Mouse (Mus musculus) hindbrain, embryonic 10.5 days (tissue): Measurements from ENCODE around the gene Pdcd1lg2. TPM values are rescaled to one million over a fixed set of nuclear protein-coding genes. Genes with fewer than 3 reads are reported as not detected.
"Not testable (repeated sequence)": the region's sequence is repeated elsewhere in the genome, so short reads cannot be mapped to it uniquely, and the experiment has no call there.

Experiments used
- DNase-seq: peaks from one replicate; pipeline ENCODE4 v3.0.0-alpha.2; 2017; ENCODE audit warnings: low spot score
- H3K27ac ChIP-seq: fragments of 300-500 bp; sonication (generic); 2 replicates; pipeline ENCODE4 v1.5.1; 2016; ENCODE audit warnings: mild to moderate bottlenecking, moderate library complexity
- H3K27me3 ChIP-seq: fragments of 300-500 bp; sonication (generic); 2 replicates; pipeline ENCODE4 v1.6.1; 2016; ENCODE audit warnings: mild to moderate bottlenecking; ENCODE audit not compliant: poor library complexity, insufficient read depth, severe bottlenecking
- H3K36me3 ChIP-seq: fragments of 300-500 bp; sonication (generic); 2 replicates; pipeline ENCODE4 v1.6.1; 2016; ENCODE audit warnings: mild to moderate bottlenecking, moderate library complexity
- H3K4me1 ChIP-seq: fragments of 300-500 bp; sonication (generic); replicated peaks from 2 replicates; pipeline ENCODE4 v1.6.1; 2016; ENCODE audit warnings: mild to moderate bottlenecking
- H3K4me3 ChIP-seq: fragments of 300-500 bp; sonication (generic); 2 replicates; pipeline ENCODE4 v1.5.1; 2016; ENCODE audit warnings: mild to moderate bottlenecking, moderate library complexity
- H3K9me3 ChIP-seq: fragments of 300-500 bp; sonication (generic); 2 replicates; pipeline ENCODE4 v1.6.1; 2016; ENCODE audit warnings: mild to moderate bottlenecking, moderate library complexity
- WGBS: fragments of 180-500 bp; shearing (Covaris S2); methylation state at CpG from one replicate; pipeline ENCODE4 v1.1.7; 2016; 5-methylcytosine and 5-hydroxymethylcytosine counted together
- polyA plus RNA-seq: library from polyadenylated mRNA; unstranded; fragments of >200 nt; fragmentation: Nextera tagmentation; extraction: Ambion mirVana; gene quantifications from 2 replicates; pipeline ENCODE4 v1.2.1, GENCODE M21; 2016

The Pdcd1lg2 gene
- polyA plus RNA-seq, 1 experiment from 2014 or later: not detected

GRCm38 (mm10) chr19:29412476-29413420 lies 2.0 kb downstream of the Pdcd1lg2 start:
- H3K36me3 ChIP-seq: no peaks in the 10 kb centered on the region
- no peak for DNase-seq
- WGBS: 75% methylated on average over 6 of the region's 6 CpGs
- peaks cover 6% of the 10 kb centered on the region; the same call in 1 of the 2 replicates for H3K4me1 ChIP-seq
- H3K27ac ChIP-seq: no peak overlapping the region
- no peaks in the 10 kb centered on the region for H3K27me3 ChIP-seq
- no peaks in the 10 kb centered on the region for H3K9me3 ChIP-seq
- H3K4me3 ChIP-seq: no peak overlapping the region

GRCm38 (mm10) chr19:29414513-29414912 lies 3.8 kb downstream of the Pdcd1lg2 start:
- H3K9me3 ChIP-seq: no peaks in the 10 kb centered on the region
- H3K4me3 ChIP-seq: no peak overlapping the region
- no peaks in the 10 kb centered on the region for H3K27me3 ChIP-seq
- DNase-seq: no peak
- WGBS: 85% methylated on average over 3 of the region's 3 CpGs
- no peak overlapping the region for H3K27ac ChIP-seq
- no peaks in the 10 kb centered on the region for H3K36me3 ChIP-seq
- 0 out of 2 replicates have a peak, but pooled peaks cover 7% of the 10 kb centered on the region for H3K4me1 ChIP-seq

GRCm38 (mm10) chr19:29414917-29415316 lies 4.2 kb downstream of the Pdcd1lg2 start:
- H3K27me3 ChIP-seq, H3K36me3 ChIP-seq, DNase-seq, H3K4me1 ChIP-seq, H3K9me3 ChIP-seq, H3K27ac ChIP-seq, H3K4me3 ChIP-seq: not testable (repeated sequence)

- Histone ChIP-seq H3K36me3 (no peaks in the 10 kb centered on the region), H3K27ac (no peak overlapping the region), H3K9me3 (no peaks in the 10 kb centered on the region), H3K27me3 (no peaks in the 10 kb centered on the region), H3K4me1 (0 out of 2 replicates have a peak, but pooled peaks cover 11% of the 10 kb centered on the region), H3K4me3 (no peak overlapping the region)
- 83% methylated on average over 3 of the region's 3 CpGs for WGBS
- no peak for DNase-seq
Observed at GRCm38 (mm10) chr19:29416393-29416902, 5.7 kb downstream of the Pdcd1lg2 start.

- no peaks in the 10 kb centered on the region for H3K36me3 ChIP-seq
- no peak for DNase-seq
- no peak overlapping the region for H3K4me3 ChIP-seq
- H3K27ac ChIP-seq: no peak overlapping the region
- H3K4me1 ChIP-seq: 0 out of 2 replicates have a peak, but pooled peaks cover 14% of the 10 kb centered on the region
- WGBS: 77% methylated on average over 2 of the region's 2 CpGs
- no peaks in the 10 kb centered on the region for H3K27me3 ChIP-seq
- H3K9me3 ChIP-seq: no peaks in the 10 kb centered on the region
Observed at GRCm38 (mm10) chr19:29417188-29417587, 6.5 kb downstream of the Pdcd1lg2 start.

- no peak for DNase-seq
- Histone ChIP-seq H3K9me3 (no peaks in the 10 kb centered on the region), H3K36me3 (no peaks in the 10 kb centered on the region), H3K27ac (no peak overlapping the region), H3K4me1 (0 out of 2 replicates have a peak, but pooled peaks cover 14% of the 10 kb centered on the region), H3K4me3 (no peak overlapping the region), H3K27me3 (no peaks in the 10 kb centered on the region)
- WGBS: 89% methylated on average over 2 of the region's 2 CpGs
Observed at GRCm38 (mm10) chr19:29417894-29418293, 7.2 kb downstream of the Pdcd1lg2 start.

DNA sequence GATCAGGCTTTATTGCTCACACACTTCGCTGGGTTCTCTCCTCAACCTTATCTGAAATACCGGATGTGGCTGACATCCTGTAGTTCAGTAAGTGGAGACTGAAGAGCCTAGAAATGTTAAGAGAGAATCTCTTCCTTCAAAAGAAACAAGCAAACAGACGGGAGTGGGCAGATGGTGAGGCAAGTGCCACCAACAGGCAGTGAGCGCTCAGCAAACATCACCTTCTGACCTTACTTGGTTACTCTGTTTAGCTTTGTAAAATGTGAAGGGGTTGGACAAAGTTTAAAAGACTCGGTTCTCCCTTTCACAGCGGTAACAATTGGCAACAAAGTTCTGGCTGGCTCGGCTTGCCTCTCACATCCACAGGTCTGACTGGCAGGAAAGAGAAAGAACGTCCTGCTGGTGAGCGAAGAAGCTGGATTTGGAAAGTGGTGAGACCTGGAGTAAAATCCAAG lies 8.0 kb downstream of the Pdcd1lg2 start:
- 32% methylated on average over 9 of the region's 9 CpGs for WGBS
- H3K36me3 ChIP-seq: no peaks in the 10 kb centered on the region
- DNase-seq: no peak
- H3K27ac ChIP-seq: no peak overlapping the region
- H3K9me3 ChIP-seq: no peaks in the 10 kb centered on the region
- H3K4me3 ChIP-seq: no peak overlapping the region
- no peaks in the 10 kb centered on the region for H3K27me3 ChIP-seq
- H3K4me1 ChIP-seq: 0 out of 2 replicates have a peak, but pooled peaks cover 14% of the 10 kb centered on the region

DNA sequence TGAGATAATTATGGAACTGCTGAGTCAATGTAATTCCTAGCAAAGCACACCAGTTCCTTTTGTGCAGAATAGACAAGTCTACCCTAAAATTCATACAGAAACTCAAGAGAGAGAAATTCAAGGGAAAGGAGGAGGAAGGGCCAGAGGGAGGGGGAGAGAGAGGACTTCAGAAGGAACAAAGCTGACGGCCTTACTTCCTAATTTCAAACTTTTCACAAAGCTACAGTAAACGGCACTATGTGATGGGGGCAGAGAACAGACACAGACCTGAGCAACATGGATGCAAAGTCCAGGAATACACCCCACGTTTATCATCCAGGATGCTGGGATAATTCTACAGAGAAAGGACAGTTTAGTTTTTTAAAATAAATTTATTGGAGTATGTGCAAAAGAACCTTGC lies 8.8 kb downstream of the Pdcd1lg2 start:
- H3K27ac ChIP-seq: no peak overlapping the region
- WGBS: 80% methylated on average over 3 of the region's 3 CpGs
- H3K27me3 ChIP-seq: no peaks in the 10 kb centered on the region
- H3K4me3 ChIP-seq: no peak overlapping the region
- H3K36me3 ChIP-seq: no peaks in the 10 kb centered on the region
- H3K4me1 ChIP-seq: 0 out of 2 replicates have a peak, but pooled peaks cover 14% of the 10 kb centered on the region
- DNase-seq: no peak
- H3K9me3 ChIP-seq: no peaks in the 10 kb centered on the region

- Histone ChIP-seq H3K27ac (no peak overlapping the region), H3K36me3 (no peaks in the 10 kb centered on the region), H3K27me3 (no peaks in the 10 kb centered on the region), H3K4me3 (no peak overlapping the region), H3K9me3 (no peaks in the 10 kb centered on the region), H3K4me1 (0 out of 2 replicates have a peak, but pooled peaks cover 14% of the 10 kb centered on the region)
- DNase-seq: no peak
Observed at GRCm38 (mm10) chr19:29419946-29420345, 9.2 kb downstream of the Pdcd1lg2 start.

- Histone ChIP-seq H3K27me3 (no peaks in the 10 kb centered on the region), H3K4me1 (0 out of 2 replicates have a peak, but pooled peaks cover 14% of the 10 kb centered on the region), H3K4me3 (no peak overlapping the region), H3K36me3 (no peaks in the 10 kb centered on the region), H3K27ac (0 out of 2 replicates have a peak overlapping the region, but pooled peaks have one; percentile 29), H3K9me3 (no peaks in the 10 kb centered on the region)
- 72% methylated on average over 8 of the region's 8 CpGs for WGBS
- no peak for DNase-seq
Observed at GRCm38 (mm10) chr19:29420397-29420796, 9.7 kb downstream of the Pdcd1lg2 start.

GRCm38 (mm10) chr19:29422013-29422645 lies 11.4 kb downstream of the Pdcd1lg2 start:
- H3K4me1 ChIP-seq: 0 out of 2 replicates have a peak, but pooled peaks cover 14% of the 10 kb centered on the region
- 83% methylated on average over 16 of the region's 16 CpGs for WGBS
- H3K36me3 ChIP-seq: no peaks in the 10 kb centered on the region
- no peak overlapping the region for H3K4me3 ChIP-seq
- no peak for DNase-seq
- no peaks in the 10 kb centered on the region for H3K9me3 ChIP-seq
- H3K27me3 ChIP-seq: no peaks in the 10 kb centered on the region
- H3K27ac ChIP-seq: no peak overlapping the region

DNA sequence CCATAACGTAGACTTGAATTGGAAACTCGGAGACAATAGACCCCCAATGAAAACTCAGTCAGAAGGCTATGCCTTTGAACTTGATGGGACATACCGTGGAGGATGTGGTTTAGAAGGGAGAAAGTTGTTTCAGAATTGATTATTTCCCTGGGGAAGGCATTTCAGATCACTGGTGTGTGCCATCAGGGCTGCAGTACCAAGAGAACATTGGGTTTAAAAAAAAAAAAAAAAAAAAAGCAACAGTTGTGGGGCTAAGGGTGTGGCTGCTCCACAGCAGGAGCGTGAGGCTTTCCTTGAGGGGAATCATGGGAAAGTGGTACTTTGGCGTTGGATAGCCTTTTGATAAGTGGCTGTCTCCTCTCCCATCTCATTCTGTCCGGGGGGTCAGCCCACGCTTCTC lies 12.1 kb downstream of the Pdcd1lg2 start:
- 86% methylated on average over 7 of the region's 7 CpGs for WGBS

GRCm38 (mm10) chr19:29430516-29430915 lies 19.8 kb downstream of the Pdcd1lg2 start:
- WGBS: 86% methylated on average over 3 of the region's 3 CpGs
- DNase-seq: no peak
- Histone ChIP-seq H3K27ac (no peak overlapping the region), H3K9me3 (no peaks in the 10 kb centered on the region), H3K36me3 (no peaks in the 10 kb centered on the region), H3K27me3 (no peaks in the 10 kb centered on the region), H3K4me3 (no peak overlapping the region), H3K4me1 (no peaks in the 10 kb centered on the region)

More for the DNA sequence above, 12.1 kb downstream of the Pdcd1lg2 start:
- Histone ChIP-seq H3K4me3 (no peak overlapping the region), H3K4me1 (0 out of 2 replicates have a peak, but pooled peaks cover 14% of the 10 kb centered on the region), H3K27ac (no peak overlapping the region), H3K36me3 (no peaks in the 10 kb centered on the region), H3K9me3 (no peaks in the 10 kb centered on the region), H3K27me3 (no peaks in the 10 kb centered on the region)
- DNase-seq: no peak
